Mouse (Mus musculus): ENCODE results near the gene Znfx1. TPM values are rescaled to one million over a fixed set of nuclear protein-coding genes. Genes with fewer than 3 reads are reported as not detected.

The Znfx1 gene
- polyA plus RNA-seq, 1 experiment from 2014 or later = 8.7 TPM

DNA sequence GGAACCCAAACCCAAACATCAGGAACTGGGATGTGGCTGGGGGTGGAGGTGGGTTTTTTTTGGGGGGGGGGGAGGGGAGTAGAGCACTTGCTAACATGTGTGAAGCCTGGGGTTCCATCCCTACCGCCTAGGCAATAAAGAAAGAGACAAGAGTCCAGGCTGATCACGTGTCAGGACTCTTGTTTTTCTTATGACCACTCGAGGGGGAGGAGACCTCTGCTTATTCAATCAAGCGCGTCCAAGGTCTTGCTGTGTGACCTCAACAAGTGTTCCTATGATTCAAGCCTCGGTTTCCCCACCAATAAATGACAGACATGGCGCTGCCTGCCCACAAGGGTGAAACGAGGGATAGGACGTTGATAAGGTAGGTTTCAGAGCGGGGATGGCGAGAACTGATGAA lies 23.3 kb upstream of the Znfx1 start:
- no peaks in the 10 kb centered on the region for H3K27me3 ChIP-seq (ENCODE audit: control insufficient read depth, insufficient read depth, low read length)

DNA sequence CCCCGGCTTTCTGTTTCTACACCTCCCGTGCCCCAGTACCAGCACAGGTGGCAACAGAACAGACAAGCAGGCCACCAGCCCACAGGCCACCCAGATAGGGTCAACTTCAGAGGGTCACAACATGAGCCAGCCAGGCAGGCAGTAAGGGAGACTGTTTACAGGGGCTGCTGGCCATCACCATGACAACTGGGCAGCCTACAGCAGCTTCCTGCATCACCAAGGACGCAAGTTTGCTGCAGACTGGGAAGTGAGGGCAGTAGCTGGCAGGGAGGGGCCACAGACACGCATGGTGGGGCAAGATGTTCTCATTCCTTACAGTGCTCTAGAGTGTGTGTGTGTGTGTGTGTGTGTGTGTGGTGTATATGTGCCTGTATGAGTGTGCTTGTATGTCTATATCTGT lies 18.8 kb upstream of the Znfx1 start:
- Histone ChIP-seq H3K9ac (no peak overlapping the region), H3K4me3 (replicated peaks; ENCODE audit: low read length) (no peak overlapping the region), H3K27me3 (ENCODE audit: control insufficient read depth, insufficient read depth, low read length) (no peaks in the 10 kb centered on the region), H3K36me3 (replicated peaks; ENCODE audit: control insufficient read depth, insufficient read depth) (no peaks in the 10 kb centered on the region), H3K4me2 (replicated peaks) (no peak overlapping the region), H3K9me3 (ENCODE audit: control insufficient read depth, low read length) (no peaks in the 10 kb centered on the region), H3K4me1 (replicated peaks; ENCODE audit: control insufficient read depth, insufficient read depth, low read length) (peaks cover 14% of the 10 kb centered on the region), H3K27ac (no peak overlapping the region)
- peak; percentile 26 for DNase-seq (ENCODE audit: low spot score)
- 33% methylated on average over 4 of the region's 4 CpGs for WGBS
- peak; percentile 54; the same call in 1 of the 2 replicates for ATAC-seq (ENCODE audit: low FRiP score)

More for the DNA sequence above, 23.3 kb upstream of the Znfx1 start:
- no peak for ATAC-seq (ENCODE audit: low FRiP score)
- no peaks in the 10 kb centered on the region for H3K9me3 ChIP-seq (ENCODE audit: control insufficient read depth, low read length)
- H3K36me3 ChIP-seq (replicated peaks; ENCODE audit: control insufficient read depth, insufficient read depth) = no peaks in the 10 kb centered on the region
- no peaks in the 10 kb centered on the region; the same call in 1 of the 2 replicates for H3K4me1 ChIP-seq (replicated peaks; ENCODE audit: control insufficient read depth, insufficient read depth, low read length)
- no peak for DNase-seq (ENCODE audit: low spot score)
- H3K4me3 ChIP-seq (replicated peaks; ENCODE audit: low read length) = no peak overlapping the region
- no peak overlapping the region for H3K9ac ChIP-seq
- WGBS = 59% methylated on average over 11 of the region's 11 CpGs
- H3K27ac ChIP-seq = no peak overlapping the region
- H3K4me2 ChIP-seq (replicated peaks) = no peak overlapping the region

DNA sequence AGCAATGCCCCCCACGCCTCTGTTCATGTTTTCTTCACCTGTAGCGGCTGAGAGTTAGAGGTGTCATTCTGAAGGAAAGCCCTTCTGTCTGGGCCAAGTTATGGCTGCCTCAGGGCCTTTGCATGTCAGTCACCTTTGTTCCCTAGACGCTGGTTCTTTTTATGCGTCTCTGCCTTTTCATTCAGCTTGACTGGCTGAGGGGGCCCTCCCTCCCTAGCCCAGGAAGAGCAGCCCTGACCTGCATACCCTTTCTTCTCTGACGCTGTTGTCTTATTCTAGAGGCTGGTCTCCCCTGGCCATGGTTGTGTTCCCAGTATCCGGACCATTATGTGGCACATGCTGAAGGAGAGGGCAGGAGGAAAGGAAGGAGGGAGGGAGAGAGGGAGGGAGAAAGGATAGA lies 18.3 kb upstream of the Znfx1 start:
- 50% methylated on average over 6 of the region's 6 CpGs for WGBS
- no peaks in the 10 kb centered on the region for H3K36me3 ChIP-seq (replicated peaks; ENCODE audit: control insufficient read depth, insufficient read depth)
- no peaks in the 10 kb centered on the region for H3K27me3 ChIP-seq (ENCODE audit: control insufficient read depth, insufficient read depth, low read length)
- H3K4me2 ChIP-seq (replicated peaks) = no peak overlapping the region
- H3K9ac ChIP-seq = no peak overlapping the region
- ATAC-seq (ENCODE audit: low FRiP score) = no peak
- no peak overlapping the region for H3K27ac ChIP-seq
- H3K4me1 ChIP-seq (replicated peaks; ENCODE audit: control insufficient read depth, insufficient read depth, low read length) = peaks cover 14% of the 10 kb centered on the region
- no peaks in the 10 kb centered on the region for H3K9me3 ChIP-seq (ENCODE audit: control insufficient read depth, low read length)
- DNase-seq (ENCODE audit: low spot score) = no peak
- H3K4me3 ChIP-seq (replicated peaks; ENCODE audit: low read length) = no peak overlapping the region

DNA sequence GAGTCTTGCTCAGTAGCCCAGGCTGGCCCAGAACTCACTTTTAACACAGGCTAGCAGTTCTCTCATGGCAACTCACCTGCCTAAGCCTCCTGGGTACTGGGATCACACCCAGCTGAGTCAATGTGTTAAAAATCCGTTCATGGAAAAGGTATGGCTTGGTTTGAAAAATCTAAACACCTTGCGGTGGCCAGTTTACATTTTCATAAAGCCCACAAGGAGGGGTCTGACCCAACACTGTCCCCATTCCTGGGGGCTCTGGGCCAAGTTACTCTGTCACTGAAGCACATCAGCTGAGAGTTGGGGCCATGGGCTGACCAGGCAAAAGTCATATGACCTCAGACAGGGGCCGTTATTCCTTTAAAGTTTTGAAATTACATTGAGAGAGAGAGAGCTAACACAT lies 17.6 kb upstream of the Znfx1 start:
- H3K27me3 ChIP-seq (ENCODE audit: control insufficient read depth, insufficient read depth, low read length) = no peaks in the 10 kb centered on the region
- no peak overlapping the region for H3K27ac ChIP-seq
- no peak overlapping the region for H3K4me3 ChIP-seq (replicated peaks; ENCODE audit: low read length)
- ATAC-seq (ENCODE audit: low FRiP score) = no peak
- no peaks in the 10 kb centered on the region for H3K36me3 ChIP-seq (replicated peaks; ENCODE audit: control insufficient read depth, insufficient read depth)
- H3K9ac ChIP-seq = no peak overlapping the region
- no peak overlapping the region for H3K4me2 ChIP-seq (replicated peaks)
- 81% methylated on average over 3 of the region's 3 CpGs for WGBS
- DNase-seq (ENCODE audit: low spot score) = no peak
- H3K4me1 ChIP-seq (replicated peaks; ENCODE audit: control insufficient read depth, insufficient read depth, low read length) = peaks cover 14% of the 10 kb centered on the region
- no peaks in the 10 kb centered on the region for H3K9me3 ChIP-seq (ENCODE audit: control insufficient read depth, low read length)

DNA sequence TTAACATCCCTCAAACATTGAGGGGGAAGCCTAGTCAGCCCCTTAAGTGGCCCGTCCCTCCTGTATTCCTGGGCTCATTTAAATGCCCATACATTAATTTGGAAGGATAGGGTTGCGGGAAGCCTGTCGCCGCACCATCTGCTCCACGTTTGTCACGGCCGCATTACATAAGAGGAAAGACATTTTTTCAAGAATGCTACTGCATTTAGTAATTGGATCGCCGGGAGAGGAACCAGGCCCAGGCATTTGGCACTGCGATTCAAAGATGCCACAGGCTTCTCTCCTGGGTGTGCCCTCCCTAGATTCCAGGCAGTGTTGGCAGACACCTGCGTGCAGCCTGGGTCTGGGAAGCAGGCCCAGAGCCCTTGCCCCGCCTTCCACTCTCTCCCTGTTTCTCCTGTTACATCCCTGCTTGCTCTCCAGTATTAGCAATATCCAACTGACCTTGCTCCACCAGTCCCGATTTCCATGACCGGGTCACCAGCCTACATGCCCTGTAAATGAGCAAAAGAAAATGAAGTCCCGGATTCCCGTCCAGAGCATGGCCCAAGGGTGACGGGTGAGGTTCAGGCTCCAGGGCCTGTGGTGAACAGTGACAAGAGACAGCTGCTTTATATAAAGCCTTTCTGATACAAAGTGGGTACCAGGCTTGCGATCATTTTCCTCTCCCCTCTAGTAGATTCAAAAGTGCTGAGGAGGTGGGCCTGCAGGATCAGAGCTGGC lies 16.9 kb upstream of the Znfx1 start:
- ATAC-seq (ENCODE audit: low FRiP score) (peak; percentile 29; the same call in 1 of the 2 replicates), DNase-seq (ENCODE audit: low spot score) (peak; percentile 23)
- no peak overlapping the region for H3K4me2 ChIP-seq (replicated peaks)
- H3K27ac ChIP-seq = peak overlapping the region; percentile 49
- H3K9me3 ChIP-seq (ENCODE audit: control insufficient read depth, low read length) = no peaks in the 10 kb centered on the region
- no peak overlapping the region for H3K4me3 ChIP-seq (replicated peaks; ENCODE audit: low read length)
- H3K36me3 ChIP-seq (replicated peaks; ENCODE audit: control insufficient read depth, insufficient read depth) = no peaks in the 10 kb centered on the region
- H3K4me1 ChIP-seq (replicated peaks; ENCODE audit: control insufficient read depth, insufficient read depth, low read length) = peaks cover 14% of the 10 kb centered on the region
- no peak overlapping the region for H3K9ac ChIP-seq
- WGBS = 31% methylated on average over 18 of the region's 18 CpGs
- no peaks in the 10 kb centered on the region for H3K27me3 ChIP-seq (ENCODE audit: control insufficient read depth, insufficient read depth, low read length)

DNA sequence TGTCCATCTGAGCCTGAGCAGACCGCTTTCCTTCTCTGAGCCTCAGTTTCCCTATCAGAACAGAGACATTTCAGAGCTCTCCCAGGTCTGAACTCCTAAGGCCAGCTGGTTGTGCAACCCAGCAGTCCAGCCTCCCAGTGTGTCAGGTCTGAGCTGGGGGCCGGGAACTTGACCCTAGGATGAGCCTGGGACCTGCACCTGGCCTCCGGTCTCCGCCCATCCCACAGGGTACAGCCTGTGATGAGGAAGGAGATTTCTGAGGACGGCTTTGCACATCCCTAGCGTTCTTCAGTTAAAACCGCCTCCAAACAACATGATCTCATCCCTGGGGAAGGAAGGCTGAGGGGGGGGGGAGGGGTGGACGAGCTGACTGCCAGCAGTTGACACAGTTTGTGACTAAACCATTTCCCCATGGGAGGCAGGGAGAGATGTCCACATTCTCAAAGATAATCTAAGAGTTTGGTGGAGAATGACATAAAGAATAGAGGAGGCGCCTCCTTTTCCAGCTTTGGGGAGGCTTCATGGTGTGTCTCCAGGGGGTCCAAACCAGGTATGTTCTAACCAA lies 16.2 kb upstream of the Znfx1 start:
- H3K4me3 ChIP-seq (replicated peaks; ENCODE audit: low read length) = no peak overlapping the region
- no peaks in the 10 kb centered on the region for H3K27me3 ChIP-seq (ENCODE audit: control insufficient read depth, insufficient read depth, low read length)
- H3K4me2 ChIP-seq (replicated peaks) = no peak overlapping the region
- no peaks in the 10 kb centered on the region for H3K36me3 ChIP-seq (replicated peaks; ENCODE audit: control insufficient read depth, insufficient read depth)
- H3K27ac ChIP-seq = peak overlapping the region; percentile 49; the same call in 1 of the 2 replicates
- H3K9me3 ChIP-seq (ENCODE audit: control insufficient read depth, low read length) = no peaks in the 10 kb centered on the region
- no peak overlapping the region for H3K9ac ChIP-seq
- WGBS = 44% methylated on average over 9 of the region's 9 CpGs
- H3K4me1 ChIP-seq (replicated peaks; ENCODE audit: control insufficient read depth, insufficient read depth, low read length) = peaks cover 14% of the 10 kb centered on the region
- DNase-seq (ENCODE audit: low spot score) = no peak
- ATAC-seq (ENCODE audit: low FRiP score) = peak; percentile 48; the same call in 1 of the 2 replicates

DNA sequence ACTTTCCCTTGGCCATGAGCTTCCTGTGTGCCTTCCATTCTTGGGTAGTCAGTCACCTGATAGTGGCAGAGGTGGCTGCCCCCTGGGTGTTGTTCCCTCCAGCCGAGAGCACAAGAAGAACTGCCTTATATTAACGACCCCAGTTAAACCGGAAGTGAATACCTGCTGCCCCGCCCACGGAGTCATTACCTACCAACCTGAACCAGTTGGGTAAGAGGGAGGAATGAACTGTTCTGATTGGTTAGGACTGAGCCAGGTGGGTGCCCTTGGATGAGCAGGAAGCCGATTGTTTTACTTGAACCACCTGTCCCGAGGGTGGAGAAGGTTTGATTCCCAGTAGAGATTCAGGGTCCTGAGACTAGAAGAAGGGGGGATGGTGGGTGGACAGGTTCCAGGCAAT lies 15.7 kb upstream of the Znfx1 start:
- WGBS = 47% methylated on average over 7 of the region's 7 CpGs

DNA sequence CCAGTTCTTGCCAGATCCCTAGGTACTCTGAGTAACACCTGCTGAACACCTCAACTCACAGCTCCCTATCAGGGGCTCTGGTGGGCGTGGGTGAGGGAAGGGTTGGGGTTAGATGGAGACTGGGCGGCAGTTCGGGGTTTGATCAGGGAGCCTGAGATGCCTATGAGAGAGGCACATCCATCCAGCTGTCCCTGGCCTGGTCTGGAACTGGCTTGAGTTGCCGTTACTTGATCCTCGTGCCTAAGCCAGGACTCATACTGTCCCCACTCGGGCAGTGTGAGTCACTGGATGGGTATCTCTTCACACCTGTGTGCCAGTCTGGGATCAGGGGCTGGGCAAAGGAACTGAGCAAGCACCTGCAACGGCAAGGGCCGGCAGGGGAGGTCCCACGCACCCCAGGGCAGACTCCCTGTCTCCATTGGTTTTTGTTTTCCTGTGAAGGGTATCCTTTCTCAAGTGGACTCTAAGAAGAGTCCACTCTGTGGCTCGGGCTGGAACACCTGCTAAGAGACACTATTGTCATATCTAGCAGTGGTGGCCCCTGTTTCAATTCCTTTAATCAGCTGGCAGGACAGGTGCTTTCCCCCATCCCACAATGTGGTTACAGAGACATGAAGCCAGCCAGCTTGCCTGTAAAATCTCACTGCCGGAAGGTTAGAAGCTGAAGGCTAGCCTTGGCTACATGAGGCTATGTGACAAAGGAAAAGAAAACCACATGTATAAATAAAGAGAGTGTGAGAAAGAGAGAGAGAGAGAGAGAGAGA lies 14.6 kb upstream of the Znfx1 start:
- ATAC-seq (ENCODE audit: low FRiP score) = no peak
- H3K4me3 ChIP-seq (replicated peaks; ENCODE audit: low read length) = no peak overlapping the region
- H3K27me3 ChIP-seq (ENCODE audit: control insufficient read depth, insufficient read depth, low read length) = no peaks in the 10 kb centered on the region
- no peak overlapping the region for H3K9ac ChIP-seq
- WGBS = 89% methylated on average over 11 of the region's 11 CpGs
- no peaks in the 10 kb centered on the region for H3K36me3 ChIP-seq (replicated peaks; ENCODE audit: control insufficient read depth, insufficient read depth)
- no peaks in the 10 kb centered on the region for H3K9me3 ChIP-seq (ENCODE audit: control insufficient read depth, low read length)
- no peak for DNase-seq (ENCODE audit: low spot score)
- H3K4me2 ChIP-seq (replicated peaks) = no peak overlapping the region
- H3K27ac ChIP-seq = no peak overlapping the region
- H3K4me1 ChIP-seq (replicated peaks; ENCODE audit: control insufficient read depth, insufficient read depth, low read length) = peaks cover 14% of the 10 kb centered on the region

More for the DNA sequence above, 15.7 kb upstream of the Znfx1 start:
- ATAC-seq (ENCODE audit: low FRiP score) = no peak
- H3K9me3 ChIP-seq (ENCODE audit: control insufficient read depth, low read length) = no peaks in the 10 kb centered on the region
- H3K4me1 ChIP-seq (replicated peaks; ENCODE audit: control insufficient read depth, insufficient read depth, low read length) = peaks cover 14% of the 10 kb centered on the region
- H3K27ac ChIP-seq = no peak overlapping the region
- no peak overlapping the region for H3K4me2 ChIP-seq (replicated peaks)
- H3K4me3 ChIP-seq (replicated peaks; ENCODE audit: low read length) = no peak overlapping the region
- H3K9ac ChIP-seq = no peak overlapping the region
- H3K27me3 ChIP-seq (ENCODE audit: control insufficient read depth, insufficient read depth, low read length) = no peaks in the 10 kb centered on the region
- DNase-seq (ENCODE audit: low spot score) = no peak
- no peaks in the 10 kb centered on the region for H3K36me3 ChIP-seq (replicated peaks; ENCODE audit: control insufficient read depth, insufficient read depth)

DNA sequence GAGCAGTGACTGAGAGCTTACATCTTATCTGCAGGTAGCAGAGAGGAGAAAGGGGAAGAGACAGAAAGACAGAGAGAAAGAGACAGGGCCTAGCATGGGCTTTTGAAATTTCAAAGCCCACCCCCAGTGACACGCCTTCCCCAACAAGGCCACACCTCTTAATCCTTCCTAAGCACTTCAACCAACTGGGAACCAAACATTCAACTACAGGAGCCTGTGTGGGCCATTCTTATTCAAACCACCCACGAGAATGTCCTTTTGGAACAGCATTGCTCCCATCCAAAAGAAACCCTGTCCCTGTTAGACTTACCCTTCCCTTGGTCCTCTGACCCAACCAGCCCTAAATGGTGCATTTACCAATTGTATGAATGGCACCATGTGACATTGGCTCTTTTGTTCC lies 13.9 kb upstream of the Znfx1 start:
- Histone ChIP-seq H3K9me3 (ENCODE audit: control insufficient read depth, low read length) (no peaks in the 10 kb centered on the region), H3K4me3 (replicated peaks; ENCODE audit: low read length) (no peak overlapping the region), H3K27ac (no peak overlapping the region), H3K27me3 (ENCODE audit: control insufficient read depth, insufficient read depth, low read length) (no peaks in the 10 kb centered on the region), H3K4me1 (replicated peaks; ENCODE audit: control insufficient read depth, insufficient read depth, low read length) (peaks cover 14% of the 10 kb centered on the region), H3K9ac (no peak overlapping the region), H3K4me2 (replicated peaks) (no peak overlapping the region), H3K36me3 (replicated peaks; ENCODE audit: control insufficient read depth, insufficient read depth) (no peaks in the 10 kb centered on the region)
- no peak for ATAC-seq (ENCODE audit: low FRiP score)
- DNase-seq (ENCODE audit: low spot score) = no peak
- WGBS = 70% methylated on average over 2 of the region's 2 CpGs
